Comparison of ENCODE assay signal across 8 mouse cellular contexts in the genomic region with DNA sequence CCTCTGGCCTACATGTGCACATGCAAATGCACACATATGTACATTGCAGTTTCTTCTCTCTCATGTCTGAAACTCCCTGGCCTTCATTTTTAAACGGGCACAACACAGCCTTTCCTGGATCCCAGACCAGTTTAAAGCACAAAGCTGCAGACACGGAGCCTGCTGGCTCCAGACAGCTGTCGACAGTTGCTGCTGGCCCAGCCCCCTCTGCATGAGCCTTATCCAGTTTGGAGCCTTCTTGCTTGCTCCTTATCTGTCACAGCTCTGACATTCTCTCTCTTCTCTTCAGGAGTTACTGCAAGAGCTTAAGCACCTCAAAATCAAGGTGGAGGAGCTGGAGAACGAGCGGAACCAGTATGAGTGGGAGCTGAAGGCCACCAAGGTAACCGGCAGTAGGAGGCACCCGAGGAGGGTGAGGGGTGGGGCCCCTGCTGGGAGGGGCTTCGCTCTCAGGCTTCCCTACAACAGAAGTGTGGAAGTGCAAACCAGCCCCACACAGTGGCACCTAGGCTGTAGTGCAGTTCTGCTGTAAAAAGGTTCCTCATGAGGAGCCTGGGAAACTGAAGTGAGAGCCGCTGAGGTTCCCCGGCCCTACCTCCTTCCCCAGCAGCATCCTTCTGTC. TPM values are rescaled to one million over a fixed set of nuclear protein-coding genes. Genes with fewer than 3 reads are reported as not detected.
DNase-seq lines count a peak whose midpoint lies in the region; ATAC-seq and TF ChIP-seq lines count a peak whose summit lies in the region.

No protein-coding gene starts in this region.

- H3K9ac ChIP-seq in forebrain, embryonic 14.5 days (ENCODE audit: low read length), result no peak overlapping the region
- H3K9ac ChIP-seq in liver, embryonic 14.5 days (replicated peaks), result no peak overlapping the region
- H3K9ac ChIP-seq in neural tube, embryonic 11.5 days (ENCODE audit: low read length), result no peak overlapping the region
- no peak overlapping the region for H3K9ac ChIP-seq in stomach, embryonic 15.5 days

- intact Hi-C loops in heart, postnatal 14 days (cut with DNase I), result loop anchor here (2.0 kb wide), 1 partner anchor 46 kb away; no protein-coding TSS in a partner anchor

- no peaks in the 10 kb centered on the region for H3K27me3 ChIP-seq in forebrain, embryonic 14.5 days (replicated peaks; ENCODE audit: control insufficient read depth, insufficient read depth, low read length)
- no peaks in the 10 kb centered on the region for H3K27me3 ChIP-seq in liver, embryonic 14.5 days (ENCODE audit: control insufficient read depth, insufficient read depth, low read length)
- no peaks in the 10 kb centered on the region for H3K27me3 ChIP-seq in neural tube, embryonic 11.5 days (ENCODE audit: control insufficient read depth, insufficient read depth, low read length)
- H3K27me3 ChIP-seq in stomach, embryonic 15.5 days (replicated peaks), result no peaks in the 10 kb centered on the region

- H3K27ac ChIP-seq in forebrain, embryonic 14.5 days (ENCODE audit: low read depth, low read length), result no peak overlapping the region
- H3K27ac ChIP-seq in liver, embryonic 14.5 days, result no peak overlapping the region
- H3K27ac ChIP-seq in neural tube, embryonic 11.5 days (ENCODE audit: low read depth, low read length), result no peak overlapping the region
- H3K27ac ChIP-seq in stomach, embryonic 15.5 days, result peak overlapping the region; percentile 84

- TF ChIP-seq CTCF in liver, embryonic 14.5 days (IDR thresholded peaks at IDR 0.05; ENCODE audit: low read depth), result peak; percentile 64

- peak; percentile 89 for ATAC-seq in forebrain, embryonic 14.5 days
- peak; percentile 83 for ATAC-seq in liver, embryonic 14.5 days (ENCODE audit: insufficient read depth)
- ATAC-seq in neural tube, embryonic 11.5 days (ENCODE audit: insufficient read depth, low FRiP score, low TSS enrichment), result peak; percentile 77
- ATAC-seq in stomach, embryonic 15.5 days (ENCODE audit: insufficient read depth, low FRiP score, low read depth), result peak; percentile 92

- H3K36me3 ChIP-seq in forebrain, embryonic 14.5 days (ENCODE audit: control insufficient read depth, insufficient read depth, low read length), result no peaks in the 10 kb centered on the region
- no peaks in the 10 kb centered on the region for H3K36me3 ChIP-seq in liver, embryonic 14.5 days (replicated peaks; ENCODE audit: control insufficient read depth, insufficient read depth, low read depth)
- no peaks in the 10 kb centered on the region for H3K36me3 ChIP-seq in neural tube, embryonic 11.5 days (ENCODE audit: control insufficient read depth, insufficient read depth, low read length)
- no peaks in the 10 kb centered on the region for H3K36me3 ChIP-seq in stomach, embryonic 15.5 days

- 0 out of 2 replicates have a peak, but pooled peaks cover 6% of the 10 kb centered on the region for H3K4me1 ChIP-seq in forebrain, embryonic 14.5 days (ENCODE audit: control insufficient read depth, insufficient read depth, low read length)
- peaks cover 0 to 4% of the 10 kb centered on the region in 2 experiments; a peak in 1 of 4 replicates for H3K4me1 ChIP-seq in liver, embryonic 14.5 days (replicated peaks; ENCODE audit: control insufficient read depth in 2 of 2, insufficient read depth in 2 of 2, low read length in 1 of 2)
- no peaks in the 10 kb centered on the region for H3K4me1 ChIP-seq in neural tube, embryonic 11.5 days (ENCODE audit: control insufficient read depth, insufficient read depth, low read length)
- H3K4me1 ChIP-seq in stomach, embryonic 15.5 days, result peaks cover 7% of the 10 kb centered on the region

- no peak for TF ChIP-seq EP300 in liver, embryonic 14.5 days (IDR thresholded peaks at IDR 0.05; ENCODE audit: low read depth)

- WGBS in forebrain, embryonic 14.5 days, result 4% methylated on average over 10 of the region's 10 CpGs
- 2% methylated on average over 10 of the region's 10 CpGs for WGBS in liver, embryonic 14.5 days (ENCODE audit: insufficient replicate concordance)
- 5% methylated on average over 10 of the region's 10 CpGs for WGBS in neural tube, embryonic 11.5 days
- WGBS in stomach, embryonic 15.5 days, result 0% methylated on average over 10 of the region's 10 CpGs

- no peaks in the 10 kb centered on the region for H3K9me3 ChIP-seq in forebrain, embryonic 14.5 days (replicated peaks; ENCODE audit: control insufficient read depth, low read length)
- H3K9me3 ChIP-seq in liver, embryonic 14.5 days (ENCODE audit: control insufficient read depth, low read length), result no peaks in the 10 kb centered on the region
- no peaks in the 10 kb centered on the region for H3K9me3 ChIP-seq in neural tube, embryonic 11.5 days (ENCODE audit: control insufficient read depth, low read length)
- no peaks in the 10 kb centered on the region for H3K9me3 ChIP-seq in stomach, embryonic 15.5 days

- DNase-seq in CD4-positive helper T cell, adult 2 months (ENCODE audit: low read depth, low spot score), result peak; percentile 88
- peak; percentile 14 for DNase-seq in brain, embryonic 18.5 days (ENCODE audit: low read depth, low spot score)
- DNase-seq in forebrain, embryonic 14.5 days (ENCODE audit: low spot score), result peak; percentile 77
- DNase-seq in heart, postnatal 14 days, result peak; percentile 67 to 78
- peak; percentile 85 to 91 for DNase-seq in kidney, postnatal 4 days
- peak; percentile 26 to 34 (median 30) for DNase-seq in liver, embryonic 14.5 days (ENCODE audit: low read depth in 3 of 3, low spot score in 3 of 3)
- peak; percentile 67 for DNase-seq in neural tube, embryonic 11.5 days (ENCODE audit: low spot score)

- no peak overlapping the region for H3K4me3 ChIP-seq in forebrain, embryonic 14.5 days (ENCODE audit: low read depth, low read length)
- 0 out of 4 replicates have a peak overlapping the region, but pooled peaks of 1 of the 2 experiments have one; percentile 6 for H3K4me3 ChIP-seq in liver, embryonic 14.5 days (ENCODE audit: insufficient read depth in 1 of 2, low read depth in 2 of 2, low read length in 2 of 2)
- no peak overlapping the region for H3K4me3 ChIP-seq in neural tube, embryonic 11.5 days (ENCODE audit: low read depth, low read length)
- peak overlapping the region; percentile 35 for H3K4me3 ChIP-seq in stomach, embryonic 15.5 days (replicated peaks)

- peak overlapping the region; percentile 42 for H3K4me2 ChIP-seq in forebrain, embryonic 14.5 days (ENCODE audit: low read length)
- H3K4me2 ChIP-seq in liver, embryonic 14.5 days (ENCODE audit: low read depth), result peak overlapping the region; percentile 39
- peak overlapping the region; percentile 21; the same call in 1 of the 2 replicates for H3K4me2 ChIP-seq in neural tube, embryonic 11.5 days (ENCODE audit: low read depth)
- H3K4me2 ChIP-seq in stomach, embryonic 15.5 days, result peak overlapping the region; percentile 45

RNA-seq across cellular contexts. Expression of gene Cyb5r2, which starts 49.2 kb away (rescaled TPM):
- polyA plus RNA-seq in forebrain, embryonic 14.5 days (2014; fragmentation: Nextera tagmentation; extraction: Ambion mirVana), result 0.10 TPM in 1 of 2 replicates, not detected in the other
- total RNA-seq in heart, postnatal 14 days (2021), result not detected
- polyA plus RNA-seq in liver, embryonic 14.5 days (2012; rRNA removed), result 0.02 and 0.09 TPM in 2 replicates
- 0.04 TPM in 1 of 2 replicates, not detected in the other for polyA plus RNA-seq in liver, embryonic 14.5 days (2014; fragmentation: Nextera tagmentation; extraction: Ambion mirVana)
- 0.28 TPM in 1 of 2 replicates, not detected in the other for polyA plus RNA-seq in neural tube, embryonic 11.5 days (2014; fragmentation: Nextera tagmentation; extraction: Ambion mirVana)
- 0.18 and 0.34 TPM in 2 replicates for polyA plus RNA-seq in stomach, embryonic 15.5 days (2015; fragmentation: Nextera tagmentation; extraction: Ambion mirVana)

Comparison
In these comparisons a context has a peak if more than half of its experiments do, and no peak if none do; other contexts are left out.
1. DNase-seq: peak in every context shown above with its lines; median percentile 88 in CD4-positive helper T cell, adult 2 months; 88 in kidney, postnatal 4 days; 77 in forebrain, embryonic 14.5 days; 72 in heart, postnatal 14 days; 67 in neural tube, embryonic 11.5 days; 30 in liver, embryonic 14.5 days; 14 in brain, embryonic 18.5 days.